Mouse (Mus musculus): ENCODE results near the gene Cc2d1a. TPM values are rescaled to one million over a fixed set of nuclear protein-coding genes. Genes with fewer than 3 reads are reported as not detected.
A peak's percentile ranks its signal among the peaks of the same experiment; 100 is the strongest.

Gene Cc2d1a
- polyA plus RNA-seq, 1 experiment: 25.2 TPM

- no peaks in the 10 kb centered on the region for H3K79me2 ChIP-seq (ENCODE audit: control insufficient read depth, insufficient read depth)
- TF ChIP-seq MYOG (IDR thresholded peaks at IDR 0.05; ENCODE audit: control insufficient read depth, extremely low read depth, insufficient read length): no peak
- TF ChIP-seq MYOD1 (IDR thresholded peaks at IDR 0.05; ENCODE audit: control insufficient read depth, insufficient read length, low read depth): no peak
- TF ChIP-seq USF1 (IDR thresholded peaks at IDR 0.05; ENCODE audit: low read depth): no peak
- H3K79me3 ChIP-seq (ENCODE audit: low read depth): peaks cover 1% of the 10 kb centered on the region
- no peaks in the 10 kb centered on the region for H3K36me3 ChIP-seq (ENCODE audit: control insufficient read depth, insufficient read depth)
- no peaks in the 10 kb centered on the region for H3K27me3 ChIP-seq (ENCODE audit: control insufficient read depth, insufficient read depth, insufficient read length)
- peak overlapping the region; percentile 16 for H3ac ChIP-seq (ENCODE audit: control insufficient read depth, insufficient read length, low read depth)
- peak overlapping the region; percentile 7 for H3K4me3 ChIP-seq (ENCODE audit: insufficient read depth, poor library complexity, severe bottlenecking)
Observed at GRCm38 (mm10) chr8:84192555-84192954, 44.8 kb upstream of the Cc2d1a start.

DNA sequence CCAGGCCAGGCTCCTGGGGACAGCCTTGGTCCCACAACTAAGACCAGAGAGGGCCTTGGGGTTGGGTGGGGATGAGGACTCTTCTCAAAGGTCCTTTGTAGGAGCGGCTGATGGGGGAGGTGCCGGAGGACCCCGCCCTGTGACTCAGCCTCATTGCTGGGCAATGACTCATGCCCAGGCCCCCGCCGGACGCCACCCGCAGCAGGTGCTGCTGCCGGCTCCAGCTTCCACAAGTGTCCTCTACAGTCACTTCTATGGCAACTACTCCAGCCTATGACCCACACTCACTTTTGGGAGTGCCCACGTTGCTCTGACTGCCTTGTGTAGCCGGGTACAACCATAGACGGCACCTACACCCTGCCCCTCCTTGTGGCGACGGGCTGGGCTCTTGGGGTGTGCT is 44.3 kb upstream of the Cc2d1a start:
- H3K27me3 ChIP-seq (ENCODE audit: control insufficient read depth, insufficient read depth, insufficient read length): no peaks in the 10 kb centered on the region
- H3K79me2 ChIP-seq (ENCODE audit: control insufficient read depth, insufficient read depth): no peaks in the 10 kb centered on the region
- H3K79me3 ChIP-seq (ENCODE audit: low read depth): peaks cover 1% of the 10 kb centered on the region
- TF ChIP-seq CTCF (IDR thresholded peaks at IDR 0.05; ENCODE audit: control insufficient read depth, insufficient read depth, insufficient read length): no peak
- no peak for TF ChIP-seq USF1 (IDR thresholded peaks at IDR 0.05; ENCODE audit: low read depth)
- TF ChIP-seq MYOG (IDR thresholded peaks at IDR 0.05; ENCODE audit: control insufficient read depth, extremely low read depth, insufficient read length): no peak
- TF ChIP-seq CEBPB (IDR thresholded peaks at IDR 0.05; ENCODE audit: low read depth): no peak
- peak; percentile 97 for TF ChIP-seq MYOD1 (IDR thresholded peaks at IDR 0.05; ENCODE audit: control insufficient read depth, insufficient read length, low read depth)
- TF ChIP-seq MAX (IDR thresholded peaks at IDR 0.05): no peak
- peak; percentile 97 for TF ChIP-seq FOSL1 (IDR thresholded peaks at IDR 0.05; ENCODE audit: insufficient read depth, low read length, poor library complexity, severe bottlenecking)
- H3K36me3 ChIP-seq (ENCODE audit: control insufficient read depth, insufficient read depth): no peaks in the 10 kb centered on the region
- H3ac ChIP-seq (ENCODE audit: control insufficient read depth, insufficient read length, low read depth): peak overlapping the region; percentile 22
- H3K4me3 ChIP-seq (ENCODE audit: insufficient read depth, poor library complexity, severe bottlenecking): peak overlapping the region; percentile 7

DNA sequence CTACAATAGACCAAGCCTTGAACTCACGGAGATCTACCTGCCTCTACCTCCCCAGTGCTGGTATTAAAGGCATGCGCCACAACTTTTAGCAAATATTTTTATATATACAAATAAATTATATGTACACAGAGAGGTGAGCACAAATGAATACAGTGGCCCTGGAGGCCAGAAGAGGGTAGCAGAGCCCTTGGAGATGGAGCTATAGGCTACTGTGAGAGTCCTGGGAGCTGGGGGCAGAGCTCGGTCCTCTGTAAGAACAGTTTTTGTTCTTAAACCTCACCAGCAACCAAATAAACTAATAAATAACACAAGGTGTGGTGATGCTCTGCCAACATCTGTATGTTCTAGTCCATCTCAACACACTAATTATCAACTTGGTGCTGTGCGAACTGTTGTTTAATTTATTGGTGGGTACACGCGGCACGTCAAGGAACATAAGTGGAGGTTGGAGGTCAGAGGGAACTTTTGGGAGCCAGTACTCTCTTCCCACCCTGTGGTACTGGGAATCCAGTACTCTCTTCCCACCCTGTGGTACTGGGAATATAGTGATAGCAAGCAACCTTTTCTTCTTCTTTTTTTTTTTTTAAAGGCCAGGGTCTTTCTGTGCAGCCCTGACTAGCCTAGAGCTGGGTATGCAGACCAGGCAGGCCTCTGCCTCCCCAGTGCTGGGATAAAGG is 42.6 kb upstream of the Cc2d1a start:
- Histone ChIP-seq H3K27me3 (ENCODE audit: control insufficient read depth, insufficient read depth, insufficient read length) (no peaks in the 10 kb centered on the region), H3K79me2 (ENCODE audit: control insufficient read depth, insufficient read depth) (no peaks in the 10 kb centered on the region), H3K4me3 (ENCODE audit: insufficient read depth, poor library complexity, severe bottlenecking) (no peak overlapping the region), H3K36me3 (ENCODE audit: control insufficient read depth, insufficient read depth) (no peaks in the 10 kb centered on the region), H3K79me3 (ENCODE audit: low read depth) (peaks cover 1% of the 10 kb centered on the region), H3ac (ENCODE audit: control insufficient read depth, insufficient read length, low read depth) (no peak overlapping the region)
- TF ChIP-seq MYOD1 (IDR thresholded peaks at IDR 0.05; ENCODE audit: control insufficient read depth, insufficient read length, low read depth) (no peak), USF1 (IDR thresholded peaks at IDR 0.05; ENCODE audit: low read depth) (no peak), MYOG (IDR thresholded peaks at IDR 0.05; ENCODE audit: control insufficient read depth, extremely low read depth, insufficient read length) (no peak), MAX (IDR thresholded peaks at IDR 0.05) (no peak), CEBPB (IDR thresholded peaks at IDR 0.05; ENCODE audit: low read depth) (no peak), CTCF (IDR thresholded peaks at IDR 0.05; ENCODE audit: control insufficient read depth, insufficient read depth, insufficient read length) (peak; percentile 6), FOSL1 (IDR thresholded peaks at IDR 0.05; ENCODE audit: insufficient read depth, low read length, poor library complexity, severe bottlenecking) (no peak)

- Histone ChIP-seq H3ac (ENCODE audit: control insufficient read depth, insufficient read length, low read depth) (peak overlapping the region; percentile 19), H3K27me3 (ENCODE audit: control insufficient read depth, insufficient read depth, insufficient read length) (no peaks in the 10 kb centered on the region), H3K79me2 (ENCODE audit: control insufficient read depth, insufficient read depth) (no peaks in the 10 kb centered on the region), H3K4me3 (ENCODE audit: insufficient read depth, poor library complexity, severe bottlenecking) (no peak overlapping the region), H3K36me3 (ENCODE audit: control insufficient read depth, insufficient read depth) (no peaks in the 10 kb centered on the region), H3K79me3 (ENCODE audit: low read depth) (peaks cover 1% of the 10 kb centered on the region)
- TF ChIP-seq USF1 (IDR thresholded peaks at IDR 0.05; ENCODE audit: low read depth): peak; percentile 55
- no peak for TF ChIP-seq MYOD1 (IDR thresholded peaks at IDR 0.05; ENCODE audit: control insufficient read depth, insufficient read length, low read depth)
Observed at GRCm38 (mm10) chr8:84189603-84190002, 41.9 kb upstream of the Cc2d1a start.

DNA sequence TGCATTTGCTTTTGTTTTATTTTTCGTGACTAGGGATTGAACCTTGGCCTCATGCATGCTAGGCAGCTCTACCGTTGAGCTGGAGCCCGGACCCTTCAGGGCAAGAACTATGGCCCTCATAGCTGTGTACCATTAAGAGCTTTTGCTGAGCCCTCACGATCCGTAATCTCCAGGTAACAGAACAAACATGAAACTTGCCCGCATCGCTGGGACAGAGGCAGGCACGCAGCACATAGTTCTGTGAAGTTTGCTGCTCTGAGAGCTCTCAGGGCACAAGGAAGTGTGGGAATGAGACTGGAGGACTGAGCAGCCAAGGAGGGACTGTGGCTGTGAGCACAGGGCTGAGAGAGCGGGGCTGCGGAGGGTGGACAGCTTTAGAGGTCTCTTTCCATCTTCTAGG is 40.9 kb upstream of the Cc2d1a start:
- H3ac ChIP-seq (ENCODE audit: control insufficient read depth, insufficient read length, low read depth): peak overlapping the region; percentile 20

GRCm38 (mm10) chr8:84187065-84187755 is 39.5 kb upstream of the Cc2d1a start:
- Histone ChIP-seq H3K4me3 (ENCODE audit: insufficient read depth, poor library complexity, severe bottlenecking) (no peak overlapping the region), H3K27me3 (ENCODE audit: control insufficient read depth, insufficient read depth, insufficient read length) (no peaks in the 10 kb centered on the region), H3ac (ENCODE audit: control insufficient read depth, insufficient read length, low read depth) (peak overlapping the region; percentile 5), H3K36me3 (ENCODE audit: control insufficient read depth, insufficient read depth) (no peaks in the 10 kb centered on the region), H3K79me2 (ENCODE audit: control insufficient read depth, insufficient read depth) (peaks cover 12% of the 10 kb centered on the region), H3K79me3 (ENCODE audit: low read depth) (peaks cover 1% of the 10 kb centered on the region)
- peak; percentile 55 for TF ChIP-seq CTCF (IDR thresholded peaks at IDR 0.05; ENCODE audit: control insufficient read depth, insufficient read depth, insufficient read length)
- no peak for TF ChIP-seq FOSL1 (IDR thresholded peaks at IDR 0.05; ENCODE audit: insufficient read depth, low read length, poor library complexity, severe bottlenecking)
- no peak for TF ChIP-seq MYOD1 (IDR thresholded peaks at IDR 0.05; ENCODE audit: control insufficient read depth, insufficient read length, low read depth)
- no peak for TF ChIP-seq CEBPB (IDR thresholded peaks at IDR 0.05; ENCODE audit: low read depth)

More for the DNA sequence above, 40.9 kb upstream of the Cc2d1a start:
- TF ChIP-seq MYOD1 (IDR thresholded peaks at IDR 0.05; ENCODE audit: control insufficient read depth, insufficient read length, low read depth): no peak
- no peak for TF ChIP-seq CTCF (IDR thresholded peaks at IDR 0.05; ENCODE audit: control insufficient read depth, insufficient read depth, insufficient read length)
- TF ChIP-seq USF1 (IDR thresholded peaks at IDR 0.05; ENCODE audit: low read depth): no peak
- no peak for TF ChIP-seq MAX (IDR thresholded peaks at IDR 0.05)
- Histone ChIP-seq H3K36me3 (ENCODE audit: control insufficient read depth, insufficient read depth) (no peaks in the 10 kb centered on the region), H3K27me3 (ENCODE audit: control insufficient read depth, insufficient read depth, insufficient read length) (no peaks in the 10 kb centered on the region), H3K79me3 (ENCODE audit: low read depth) (peaks cover 1% of the 10 kb centered on the region), H3K4me3 (ENCODE audit: insufficient read depth, poor library complexity, severe bottlenecking) (no peak overlapping the region), H3K79me2 (ENCODE audit: control insufficient read depth, insufficient read depth) (no peaks in the 10 kb centered on the region)
